Mouse (Mus musculus) lung, postnatal 0 days (tissue): ENCODE data around the gene Mllt3.

Experiments used
- CTCF ChIP-seq: IDR thresholded peaks from 2 replicates; pipeline ENCODE4 v1.5.1; 2016; ENCODE audit warnings: antibody characterized with exemption, mild to moderate bottlenecking
- EP300 ChIP-seq: IDR thresholded peaks from 2 replicates; pipeline ENCODE4 v1.6.1; 2016; ENCODE audit warnings: antibody characterized with exemption, mild to moderate bottlenecking, control low read depth

DNA sequence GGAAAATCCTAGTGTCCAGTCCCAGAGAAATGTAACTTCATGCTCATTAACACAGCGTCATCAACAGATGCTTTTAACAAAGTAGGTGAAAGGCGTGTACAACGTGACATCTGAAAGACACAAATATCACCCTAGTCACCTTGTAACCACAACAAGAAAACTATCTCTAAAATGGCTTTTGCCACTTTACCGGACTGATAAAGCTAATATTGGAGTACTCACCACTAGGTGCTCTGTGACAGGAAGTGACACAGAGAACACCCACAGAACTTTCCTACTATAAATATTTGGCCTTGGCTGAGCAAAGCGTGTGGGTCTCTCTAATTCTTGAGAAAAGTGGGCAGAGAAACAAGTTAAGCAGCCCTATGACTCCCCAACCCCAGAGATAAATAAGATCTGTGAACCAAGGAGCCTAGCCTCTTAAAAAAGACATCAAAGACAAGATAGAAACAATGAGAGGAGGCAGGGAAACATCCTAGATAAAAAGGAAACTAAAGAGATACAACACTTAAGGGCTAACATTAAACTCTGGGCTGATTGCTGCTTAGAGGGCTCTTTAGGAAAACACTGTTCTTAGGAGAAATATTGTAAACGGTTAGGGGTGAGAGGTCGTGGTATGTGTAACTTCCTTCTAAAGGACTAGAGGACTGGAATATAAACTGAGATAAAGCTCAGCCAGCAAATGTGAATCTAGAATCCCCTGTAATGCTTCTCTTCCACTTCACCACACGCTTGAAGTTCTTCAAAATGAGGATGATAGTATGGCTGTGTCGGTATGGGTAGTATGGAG, 29.8 kb downstream of the Mllt3 start:
- TF ChIP-seq CTCF (peak; percentile 37), EP300 (no peak)
